Mouse (Mus musculus): Measurements from ENCODE around the gene Ccdc57.
A peak's percentile ranks its signal among the peaks of the same experiment; 100 is the strongest.
"Not testable (repeated sequence)": the region's sequence is repeated elsewhere in the genome, so short reads cannot be mapped to it uniquely, and the experiment has no call there.

Ccdc57 gene

GRCm38 (mm10) chr11:120852083-120852935 lies 80.4 kb downstream of the Ccdc57 start:
- DNase-seq (ENCODE audit: extremely low spot score, low read depth, low spot score) = no peak

GRCm38 (mm10) chr11:120851582-120851981 lies 81.1 kb downstream of the Ccdc57 start:
- DNase-seq (ENCODE audit: extremely low spot score, low read depth, low spot score) = no peak

- no peak for DNase-seq (ENCODE audit: extremely low spot score, low read depth, low spot score)
Measured at GRCm38 (mm10) chr11:120851132-120851531, 81.5 kb downstream of the Ccdc57 start.

GRCm38 (mm10) chr11:120850331-120851030 lies 82.2 kb downstream of the Ccdc57 start:
- no peak for DNase-seq (ENCODE audit: extremely low spot score, low read depth, low spot score)

GRCm38 (mm10) chr11:120846725-120847475 lies 85.8 kb downstream of the Ccdc57 start:
- no peak for DNase-seq (ENCODE audit: extremely low spot score, low read depth, low spot score)

- no peak for DNase-seq (ENCODE audit: extremely low spot score, low read depth, low spot score)
Measured at GRCm38 (mm10) chr11:120844329-120844728, 88.3 kb downstream of the Ccdc57 start.

- no peak for DNase-seq (ENCODE audit: extremely low spot score, low read depth, low spot score)
Measured at GRCm38 (mm10) chr11:120833555-120834280, 99.0 kb downstream of the Ccdc57 start.

- not testable (repeated sequence) for DNase-seq (ENCODE audit: extremely low spot score, low read depth, low spot score)
Measured at GRCm38 (mm10) chr11:120832962-120833361, 99.7 kb downstream of the Ccdc57 start.

GRCm38 (mm10) chr11:120831659-120832440 lies 100.8 kb downstream of the Ccdc57 start:
- no peak for DNase-seq (ENCODE audit: extremely low spot score, low read depth, low spot score)

- DNase-seq (ENCODE audit: extremely low spot score, low read depth, low spot score) = no peak
Measured at GRCm38 (mm10) chr11:120830686-120831085, 102.0 kb downstream of the Ccdc57 start.

- DNase-seq (ENCODE audit: extremely low spot score, low read depth, low spot score) = no peak
Measured at GRCm38 (mm10) chr11:120829757-120830532, 102.7 kb downstream of the Ccdc57 start.

GRCm38 (mm10) chr11:120828416-120828815 lies 104.3 kb downstream of the Ccdc57 start:
- DNase-seq (ENCODE audit: extremely low spot score, low read depth, low spot score) = no peak

- DNase-seq (ENCODE audit: extremely low spot score, low read depth, low spot score) = no peak
Measured at GRCm38 (mm10) chr11:120826016-120826953, 106.4 kb downstream of the Ccdc57 start.

- DNase-seq (ENCODE audit: extremely low spot score, low read depth, low spot score) = no peak
Measured at GRCm38 (mm10) chr11:120825289-120825863, 107.3 kb downstream of the Ccdc57 start.

- DNase-seq (ENCODE audit: extremely low spot score, low read depth, low spot score) = peak; percentile 52
Measured at GRCm38 (mm10) chr11:120824787-120825288, 107.8 kb downstream of the Ccdc57 start.

GRCm38 (mm10) chr11:120823956-120824786 lies 108.5 kb downstream of the Ccdc57 start, which contains the start of gene Fasn:
Gene Fasn, minus strand, starts transcription at chr11:120824547.
- DNase-seq (ENCODE audit: extremely low spot score, low read depth, low spot score) = peak; percentile 75

GRCm38 (mm10) chr11:120823551-120823947 lies 109.1 kb downstream of the Ccdc57 start:
- DNase-seq (ENCODE audit: extremely low spot score, low read depth, low spot score) = no peak

All from hindlimb bud, embryonic 11.5 days (tissue).